Mouse (Mus musculus) A20 (cell line): ENCODE data around the gene Cant1.
A peak's percentile ranks its signal among the peaks of the same experiment; 100 is the strongest.

ENCODE experiments used
- DNase-seq: peaks from one replicate; pipeline ENCODE4 v3.0.0-alpha.2; 2011; ENCODE audit warnings: low read depth, low spot score

Gene Cant1

DNA sequence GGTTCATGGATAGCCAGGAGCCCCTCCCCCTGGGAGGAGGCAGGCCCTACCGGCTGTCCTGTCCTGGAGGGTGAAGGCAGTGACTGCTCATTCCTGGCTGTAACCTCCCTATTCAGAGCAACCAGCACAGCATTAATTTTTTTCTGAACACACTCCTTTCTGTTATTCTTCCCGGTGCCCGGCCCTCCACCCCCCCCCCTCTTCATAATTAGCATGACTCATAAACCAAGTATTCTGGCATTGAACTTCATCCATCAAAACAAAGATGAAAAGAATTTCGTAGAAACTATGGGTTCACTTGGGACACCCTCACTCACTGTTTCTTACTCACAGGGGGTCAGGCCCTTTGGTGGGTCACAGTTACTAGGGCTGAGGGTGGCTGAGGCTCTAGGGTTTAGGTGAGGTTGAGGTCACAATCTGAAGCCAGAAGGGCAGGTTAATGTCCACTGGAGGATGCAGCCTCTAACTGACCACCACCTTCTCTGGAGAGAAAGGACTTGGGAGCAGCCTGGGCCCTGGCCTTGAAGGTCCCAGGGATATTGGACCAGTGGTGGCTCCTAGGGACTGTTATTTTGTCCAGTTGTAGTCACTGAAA is 11.5 kb upstream of the Cant1 start:
- no peak for DNase-seq

DNA sequence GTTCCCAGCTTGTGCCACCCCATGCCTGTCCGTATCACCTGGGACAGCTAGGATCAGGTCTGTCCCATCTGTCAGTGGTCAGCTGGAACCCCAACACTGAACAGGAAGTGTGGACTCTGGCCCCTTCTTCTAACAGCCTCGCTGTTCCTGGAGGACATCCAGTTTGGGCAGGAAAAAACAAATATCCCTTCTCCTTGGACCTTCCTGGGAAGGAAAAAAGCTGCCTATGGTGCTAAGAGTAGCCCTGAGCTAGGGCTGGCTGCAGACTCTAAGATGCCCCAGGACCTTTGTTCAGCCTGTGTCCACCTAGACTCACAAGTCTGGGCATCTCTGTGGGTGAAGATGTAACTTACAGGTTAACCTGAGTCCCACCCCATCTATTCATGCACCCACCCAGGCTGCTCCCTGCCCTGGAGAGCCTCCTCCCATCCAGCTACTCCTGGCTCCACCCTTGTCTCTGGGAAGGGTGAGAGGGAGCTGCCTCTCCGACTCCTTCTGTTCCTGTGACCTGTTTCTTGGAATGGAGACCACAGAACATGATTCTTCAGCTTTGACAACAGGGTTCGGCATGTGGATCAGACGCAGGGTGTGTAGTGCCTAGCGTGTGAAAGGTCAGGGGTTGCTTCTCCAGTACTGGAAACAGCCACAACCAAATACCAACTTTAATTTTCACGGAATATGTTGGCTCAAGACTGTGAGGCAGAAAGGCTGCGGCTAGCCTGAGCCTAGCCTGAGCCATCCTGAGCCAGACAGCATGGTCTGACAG is 10.2 kb upstream of the Cant1 start:
- no peak for DNase-seq

DNA sequence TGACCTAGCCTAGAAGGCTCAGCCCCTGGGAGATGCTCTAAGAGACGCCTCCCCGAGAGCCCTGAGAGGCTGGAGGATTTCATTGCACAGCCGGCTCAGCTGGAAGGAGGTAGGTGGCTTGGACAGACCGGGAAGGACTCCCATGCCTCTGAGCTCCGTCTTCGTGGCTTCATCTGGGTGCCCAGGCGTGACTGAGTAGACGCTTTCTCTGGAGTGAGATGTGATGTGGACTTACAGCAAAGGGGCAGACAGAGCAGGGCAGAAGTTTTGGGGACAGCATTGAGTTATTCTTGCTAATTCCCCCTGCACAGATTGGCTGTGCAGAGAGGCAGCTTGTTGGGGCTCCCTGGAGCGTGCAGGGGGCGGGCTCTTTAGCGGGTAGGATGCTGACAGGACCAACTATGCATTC is 9.6 kb upstream of the Cant1 start:
- DNase-seq: no peak

DNA sequence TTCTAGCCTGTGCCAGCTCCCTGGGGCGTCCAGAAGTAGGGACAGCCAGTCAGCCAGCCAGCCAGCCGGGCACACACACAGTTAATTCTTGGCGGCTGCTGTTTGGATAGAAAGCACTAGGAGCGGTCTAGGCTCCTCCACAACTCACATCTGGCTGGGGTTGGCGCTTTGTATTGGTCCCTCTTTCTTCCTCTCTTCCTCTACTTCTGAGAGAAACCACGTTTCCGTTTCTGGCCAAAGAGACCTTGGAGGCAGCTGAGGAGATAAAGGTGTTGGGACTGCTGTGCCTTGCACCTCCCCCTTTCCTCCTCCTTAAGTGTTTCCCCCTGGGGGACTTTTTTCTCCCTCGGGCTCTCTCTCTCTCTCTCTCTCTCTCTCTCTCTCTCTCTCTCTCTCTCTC is 9.1 kb upstream of the Cant1 start, which contains the start of gene C1qtnf1:
Gene C1qtnf1, plus strand, starts transcription at position 218 of the 400 bp plus-strand sequence.
- no peak for DNase-seq

DNA sequence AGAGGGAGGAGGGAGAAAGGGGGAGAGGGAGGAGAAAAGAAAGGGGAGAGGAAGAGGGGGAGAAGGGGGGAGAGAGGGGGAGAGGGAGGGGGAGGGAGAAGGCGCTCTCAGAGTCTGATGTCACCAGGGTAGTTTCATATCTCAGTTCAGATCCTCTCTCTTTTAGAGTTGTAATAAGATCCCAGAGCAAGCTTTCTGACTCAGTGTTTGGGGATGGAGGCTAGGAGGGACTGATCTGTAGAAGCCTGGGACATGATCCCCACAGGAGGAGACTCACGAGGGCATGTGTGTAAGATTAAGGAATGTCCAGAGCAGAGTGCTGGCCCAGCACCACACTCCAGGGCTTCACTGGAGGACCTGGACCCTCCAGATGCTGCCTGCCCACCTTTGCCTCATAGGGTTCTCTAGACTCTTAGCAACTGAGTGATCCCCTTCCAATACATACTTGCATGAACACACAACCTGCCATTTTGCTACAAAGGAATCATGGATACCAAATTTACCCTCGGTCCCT is 8.4 kb upstream of the Cant1 start:
- DNase-seq: no peak

DNA sequence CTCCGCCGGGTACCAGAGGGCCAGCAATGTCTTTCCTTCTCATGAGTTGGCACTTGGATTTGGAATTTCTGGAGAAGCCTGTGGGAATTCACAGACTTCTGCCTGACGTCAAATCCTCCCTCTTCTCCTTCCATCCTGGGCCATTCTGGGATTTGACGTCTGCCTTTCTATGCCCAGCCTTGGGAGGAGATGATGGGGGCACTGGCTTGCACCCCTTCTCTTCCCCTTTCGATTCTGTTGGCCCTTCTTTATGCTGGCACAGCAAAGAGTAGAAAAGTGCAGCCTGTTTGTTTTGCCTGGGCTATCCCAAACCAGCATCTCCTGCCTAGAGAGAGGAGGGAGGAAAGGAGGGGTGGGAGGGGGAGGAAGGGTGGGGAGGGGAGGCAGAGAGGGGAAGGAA is 7.9 kb upstream of the Cant1 start:
- DNase-seq: no peak

DNA sequence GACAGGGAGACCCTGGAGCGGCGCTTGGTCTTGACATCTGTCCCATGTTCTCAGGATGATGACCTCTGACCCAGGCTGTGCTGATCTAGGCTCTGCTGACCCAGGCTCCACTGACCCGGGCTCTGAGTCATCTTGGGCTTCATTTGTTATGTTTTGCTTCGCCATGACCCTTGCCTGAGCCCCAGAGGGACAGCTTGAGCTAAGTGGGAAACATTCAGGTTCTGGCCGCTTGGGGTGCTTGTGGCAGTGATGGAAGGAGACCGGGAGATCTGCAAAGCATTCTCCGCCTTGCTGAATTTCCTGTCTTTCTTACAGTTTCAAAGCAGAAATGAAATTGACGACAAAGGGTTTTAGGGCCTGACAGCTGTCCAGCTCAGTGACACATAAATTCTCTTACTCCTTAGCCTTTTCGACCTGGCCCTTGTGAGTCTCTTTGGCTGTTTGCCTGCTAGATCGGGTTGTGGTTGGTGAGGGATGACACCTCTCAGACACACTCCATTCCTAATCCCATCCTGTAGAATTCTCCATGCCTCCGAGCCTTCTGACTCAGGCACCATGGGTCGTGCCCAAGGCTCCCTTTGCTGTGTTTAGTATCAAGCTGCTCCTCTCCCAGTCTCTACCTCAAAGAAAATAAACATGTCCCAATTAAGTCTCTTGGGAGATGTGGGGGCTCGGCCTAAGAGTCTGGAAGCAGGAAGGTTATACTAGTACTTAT is 5.9 kb upstream of the Cant1 start:
- peak; percentile 22 for DNase-seq

DNA sequence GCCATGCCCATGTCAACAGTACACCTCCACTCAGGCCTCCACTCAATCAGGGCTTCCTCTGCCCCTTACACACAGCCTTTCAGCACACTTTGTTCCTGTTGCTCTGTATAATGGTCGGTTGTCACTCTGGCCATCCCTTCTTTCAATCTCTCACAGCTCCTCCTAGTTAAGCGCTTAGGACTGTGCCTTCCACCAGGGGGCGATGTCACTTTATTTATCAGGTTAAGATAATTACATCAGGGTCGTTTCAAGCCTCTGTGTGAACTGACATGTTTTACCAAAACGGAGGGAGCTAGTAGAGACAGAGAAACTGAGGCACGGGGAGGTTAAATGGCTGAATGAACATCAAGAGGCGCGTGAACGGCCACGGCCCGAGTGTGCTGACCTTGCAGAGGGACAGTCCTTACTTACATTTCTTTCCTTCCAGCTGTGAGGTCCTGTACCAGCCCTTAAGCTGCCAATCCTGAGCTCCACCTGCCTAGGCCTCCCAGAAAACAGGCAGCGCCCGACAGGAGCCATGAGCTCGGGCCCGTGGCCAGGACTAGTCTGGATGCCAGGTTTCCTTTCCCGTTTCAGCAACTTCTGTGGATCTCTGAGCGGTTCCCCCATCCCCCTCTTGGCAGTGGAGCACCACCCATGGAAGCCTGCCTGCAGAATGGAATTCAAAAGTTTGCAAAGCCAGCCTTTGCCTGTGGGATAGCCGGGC is 4.5 kb upstream of the Cant1 start:
- DNase-seq: peak; percentile 82

DNA sequence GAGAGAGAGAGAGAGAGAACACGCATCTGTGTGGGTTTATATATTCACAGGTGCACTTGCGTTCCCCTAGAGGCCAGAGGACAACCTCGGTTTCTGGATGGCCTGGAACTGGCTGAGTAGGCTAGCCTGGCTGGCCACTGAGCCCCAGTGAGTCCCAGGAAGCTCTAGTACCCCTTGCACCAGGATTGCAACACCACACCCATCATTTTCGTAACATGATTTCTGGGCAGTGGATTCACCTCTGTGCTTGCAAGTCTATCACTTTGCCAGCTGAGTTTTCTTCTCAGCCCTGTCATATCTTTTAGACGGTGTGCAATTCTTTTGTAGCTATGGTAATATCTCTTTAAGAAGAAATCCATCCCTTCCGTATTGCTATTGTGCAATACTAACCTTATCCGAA is 1.4 kb upstream of the Cant1 start:
- DNase-seq: no peak

DNA sequence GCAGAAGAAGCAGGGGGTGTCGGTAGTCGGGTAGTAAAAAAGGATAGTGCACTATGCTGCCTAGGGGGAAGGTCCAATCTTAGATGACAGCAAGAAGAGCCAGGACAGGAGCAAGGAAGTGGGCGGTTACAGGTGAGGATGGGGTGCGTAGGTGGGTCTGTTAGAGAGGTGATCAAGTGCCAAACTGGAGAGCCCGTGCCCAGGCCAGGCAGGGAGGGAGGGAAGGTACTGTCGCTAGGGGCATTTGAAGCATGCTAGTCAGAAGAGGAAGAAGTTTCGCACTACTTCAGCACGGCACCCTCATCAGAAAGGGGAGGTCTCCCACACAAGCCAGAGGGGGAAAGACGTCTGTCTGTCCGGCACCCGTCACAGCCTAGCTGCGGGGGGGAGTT is 448 bp downstream of the Cant1 start:
- DNase-seq: no peak

DNA sequence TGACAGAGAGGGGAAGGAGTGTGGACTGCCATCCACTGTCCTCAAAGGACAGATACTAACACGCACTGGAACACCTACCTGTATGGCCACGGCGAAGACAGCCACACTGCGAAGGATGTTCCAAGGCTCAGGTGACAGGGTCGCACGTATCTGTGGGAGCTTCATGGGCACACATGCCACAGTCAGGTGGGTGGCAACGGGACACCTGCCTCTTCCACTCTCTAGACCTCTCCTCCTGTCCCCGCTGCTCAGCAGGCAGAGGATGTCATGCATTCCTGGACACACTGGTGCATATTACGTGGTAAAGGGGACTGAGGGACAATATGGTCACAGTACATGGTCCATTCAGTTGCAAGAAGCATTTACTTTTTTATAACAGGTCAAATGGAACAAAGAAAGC is 1.4 kb downstream of the Cant1 start:
- no peak for DNase-seq

DNA sequence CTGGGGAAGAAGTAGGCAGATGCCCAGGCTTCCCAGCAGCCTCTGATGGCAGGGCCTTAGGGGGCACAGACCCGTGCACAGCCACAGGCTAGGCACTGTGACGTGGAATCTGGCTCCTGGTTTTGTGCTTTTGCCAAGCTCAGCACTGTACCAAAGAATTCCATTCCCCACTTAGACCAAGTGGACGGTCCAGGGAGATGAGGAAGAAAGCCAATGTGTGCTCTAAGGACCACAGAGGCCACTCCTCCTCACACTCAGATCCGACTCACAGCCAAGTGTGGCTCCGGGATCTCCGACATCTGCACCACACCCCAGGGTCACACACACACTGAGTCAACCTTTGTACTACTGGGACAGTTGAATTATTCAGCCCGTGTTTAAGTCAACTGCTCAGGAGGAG is 2.8 kb downstream of the Cant1 start:
- no peak for DNase-seq

DNA sequence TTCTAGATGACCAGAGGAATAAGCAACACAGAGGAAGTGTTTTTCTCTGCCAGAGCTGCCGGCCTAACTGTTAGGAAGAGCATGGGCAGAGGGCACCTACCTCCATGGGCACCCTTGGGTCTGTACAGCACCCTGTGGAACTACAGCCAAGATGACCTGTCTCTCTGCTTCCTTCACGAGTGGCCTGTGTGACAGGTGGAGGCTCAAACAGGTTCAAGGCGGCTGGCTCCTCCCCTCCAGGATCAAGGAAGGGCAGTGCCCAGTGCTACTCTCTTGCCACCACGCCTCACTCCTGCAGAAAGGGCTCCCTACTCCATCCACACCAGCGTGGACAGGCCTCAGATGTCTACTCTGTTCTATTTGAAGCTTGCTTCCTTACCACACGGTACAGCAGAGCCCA is 3.3 kb downstream of the Cant1 start:
- no peak for DNase-seq

DNA sequence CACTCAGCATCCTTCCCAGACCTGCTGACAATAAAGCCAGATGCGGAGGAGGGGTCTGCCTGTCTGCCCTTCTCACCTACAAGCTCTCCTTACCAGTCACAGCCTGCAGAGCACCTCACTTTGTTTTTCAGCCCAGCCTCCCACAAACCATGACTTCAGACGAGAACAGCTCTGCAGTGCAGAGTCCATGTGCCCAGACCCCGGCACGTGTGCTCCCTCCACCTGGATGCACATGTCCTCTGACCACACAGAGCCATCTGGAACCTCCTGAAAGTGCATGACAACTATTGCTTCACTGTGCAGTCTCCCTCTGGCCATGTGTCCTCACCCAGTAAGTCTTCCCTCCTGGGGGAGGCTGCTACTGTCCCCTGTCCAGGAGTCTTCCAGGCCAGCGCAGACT is 4.6 kb downstream of the Cant1 start:
- DNase-seq: no peak

DNA sequence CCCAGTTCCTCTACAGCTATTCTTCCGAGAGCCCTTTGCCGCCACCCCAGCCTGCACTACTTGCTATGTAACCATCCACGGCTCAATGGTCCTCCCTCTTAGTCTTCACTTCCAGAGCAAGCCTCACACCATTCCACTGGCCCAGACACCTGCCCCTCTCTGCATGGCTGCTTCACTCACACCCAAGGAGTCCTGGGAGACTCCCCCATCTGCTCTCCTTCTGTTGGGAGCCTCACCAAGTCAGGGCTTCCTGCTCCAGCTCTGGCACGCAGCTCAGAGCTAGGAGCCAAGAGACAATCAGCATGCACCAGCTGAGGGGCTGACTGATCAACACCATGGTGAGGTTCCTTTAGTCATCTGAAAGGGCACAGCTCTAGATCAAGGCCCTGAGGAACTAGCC is 5.8 kb downstream of the Cant1 start:
- DNase-seq: no peak

DNA sequence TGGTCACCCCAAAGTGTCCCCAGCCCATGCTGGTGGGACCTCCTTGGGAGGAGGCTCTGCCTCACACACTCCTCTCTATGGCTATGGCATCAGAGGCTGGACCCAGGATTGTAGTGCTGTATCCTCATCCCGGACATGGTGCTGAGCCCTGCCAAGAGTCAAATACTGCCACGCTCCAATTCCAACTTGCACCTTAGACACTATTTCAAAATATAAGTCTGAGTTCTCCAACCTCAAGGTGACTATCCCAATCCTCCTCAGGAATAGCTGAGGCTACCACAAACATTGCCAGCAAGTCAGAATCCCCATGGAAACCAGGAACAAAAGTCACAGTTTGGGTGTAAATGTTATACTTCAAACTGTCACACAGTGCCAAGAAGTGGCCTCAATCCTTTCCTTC is 6.3 kb downstream of the Cant1 start:
- DNase-seq: no peak

DNA sequence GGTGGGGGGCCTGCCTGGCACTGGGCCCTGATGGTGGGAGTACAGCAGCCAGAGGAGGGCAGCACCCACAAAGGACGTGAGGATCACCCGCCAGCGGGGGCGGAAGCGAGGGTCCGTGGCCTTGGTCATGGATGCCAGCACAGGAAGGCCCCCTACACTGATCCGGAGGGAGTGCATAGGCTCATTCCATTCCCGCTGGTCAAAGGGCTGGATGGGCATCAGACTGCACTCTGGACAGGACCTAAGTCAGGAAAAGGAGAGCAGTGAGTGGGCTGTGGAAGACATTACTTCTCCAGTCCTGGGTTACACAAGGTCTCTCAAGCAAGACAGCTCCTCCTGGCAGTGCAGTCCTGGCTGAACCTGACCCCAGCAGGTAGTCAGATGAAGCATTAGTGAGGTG is 7.6 kb downstream of the Cant1 start:
- DNase-seq: no peak

DNA sequence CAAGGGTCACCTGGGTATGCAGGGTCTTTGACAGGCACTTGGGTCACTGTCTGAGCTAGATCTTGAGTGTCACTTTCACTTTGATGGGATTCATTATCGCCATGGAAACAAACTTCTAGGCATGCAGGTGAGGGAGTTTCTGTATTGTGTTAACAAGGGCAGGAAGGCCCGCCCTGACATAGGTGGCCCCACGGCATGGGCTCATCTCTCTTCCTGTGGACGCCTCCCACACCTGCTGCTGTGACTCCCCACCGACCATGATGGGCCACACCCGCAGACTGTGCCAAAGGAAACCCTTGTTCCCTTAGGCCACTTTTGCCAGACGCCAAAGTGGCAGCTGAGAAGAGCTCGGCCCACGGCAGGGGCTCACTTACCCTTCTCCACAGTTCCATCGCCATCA is 8.4 kb downstream of the Cant1 start:
- DNase-seq: no peak

DNA sequence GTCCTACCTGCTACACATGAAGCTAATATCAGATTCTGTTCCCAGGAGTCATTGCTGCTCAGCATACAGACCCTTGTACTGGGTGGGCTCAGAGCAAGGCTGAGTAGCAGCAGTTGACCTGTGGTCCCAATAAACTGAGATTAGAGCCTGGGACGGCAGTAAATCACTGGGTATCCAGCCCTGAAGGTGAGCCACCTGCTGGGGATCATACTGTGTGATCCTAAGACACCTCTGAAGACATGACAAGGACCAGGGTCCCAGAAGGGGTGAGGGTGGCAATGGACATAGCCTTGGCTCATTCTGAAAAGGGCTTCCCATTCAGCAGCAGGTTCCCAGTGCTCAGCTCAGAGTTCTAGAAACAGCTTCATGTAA is 8.8 kb downstream of the Cant1 start:
- DNase-seq: no peak

DNA sequence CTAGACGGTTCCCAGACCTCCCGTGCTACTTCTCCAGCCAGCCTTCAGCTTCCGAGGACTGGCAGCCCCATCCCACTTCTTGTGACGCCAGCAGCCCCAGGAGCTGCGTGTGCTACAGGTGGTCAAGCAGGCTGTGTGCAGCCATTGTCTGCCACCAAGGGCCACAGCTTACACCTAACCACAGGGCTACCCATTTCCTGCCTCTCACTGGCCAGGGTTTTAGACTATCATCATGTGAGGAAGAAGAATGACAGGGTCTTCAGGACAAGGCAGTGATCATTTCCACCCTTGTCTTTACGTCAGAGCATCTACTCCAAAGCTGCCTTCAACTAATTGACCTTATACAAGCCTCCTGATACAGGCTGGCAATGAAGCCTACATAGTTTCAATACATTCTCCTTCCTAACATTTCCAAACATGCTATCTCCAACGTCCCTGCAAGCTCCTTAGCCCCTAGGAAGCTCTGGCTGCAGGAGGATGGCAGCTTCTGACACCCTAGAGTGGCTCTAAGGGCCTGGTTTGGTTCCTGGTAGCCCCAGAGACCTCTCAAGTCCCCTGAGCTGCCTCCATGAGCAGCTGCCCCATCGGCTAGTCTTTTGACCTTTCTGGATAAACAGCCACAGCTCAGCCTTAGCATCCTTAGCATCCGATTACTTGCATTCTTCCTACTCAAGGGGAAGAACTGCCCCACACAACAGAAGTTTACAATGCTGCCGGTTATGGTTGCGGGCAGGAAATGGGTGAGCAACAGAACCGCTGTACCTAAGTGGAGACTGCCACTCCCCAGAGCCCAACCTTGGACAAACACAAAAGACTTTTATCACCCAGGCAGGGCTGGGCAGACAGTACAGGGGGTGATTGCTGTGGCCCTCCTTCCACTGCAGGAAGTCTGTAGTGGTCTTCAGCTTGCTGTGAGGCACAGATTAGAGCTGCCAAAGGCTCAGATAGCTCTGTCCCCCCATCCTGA is 9.5 kb downstream of the Cant1 start:
- no peak for DNase-seq
